Mouse (Mus musculus) embryonic facial prominence, embryonic 11.5 days (tissue): ENCODE measurements around the gene Lsm4. TPM values are rescaled to one million over a fixed set of nuclear protein-coding genes. Genes with fewer than 3 reads are reported as not detected.

Source experiments
- ATAC-seq: fragments of 200-750 bp; cut with Nextera tagmentation; replicated peaks from 2 replicates; pipeline ENCODE4 v1.8.0; 2017; ENCODE audit warnings: low read depth; ENCODE audit not compliant: insufficient number of reproducible peaks, low FRiP score, low TSS enrichment
- DNase-seq: peaks from one replicate; pipeline ENCODE4 v3.0.0-alpha.2; 2015; ENCODE audit warnings: low spot score
- H3K27ac ChIP-seq: fragments of 300-500 bp; sonication (generic); replicated peaks from 2 replicates; pipeline ENCODE4 v1.5.1; 2014; ENCODE audit warnings: mild to moderate bottlenecking, low read depth, low read length, control low read depth
- H3K27me3 ChIP-seq: fragments of 300-500 bp; sonication (generic); 2 replicates; pipeline ENCODE4 v1.6.1; 2014; ENCODE audit warnings: mild to moderate bottlenecking, low read length, moderate library complexity, mixed read lengths; ENCODE audit not compliant: control insufficient read depth, insufficient read depth
- H3K36me3 ChIP-seq: fragments of 300-500 bp; sonication (generic); replicated peaks from 2 replicates; pipeline ENCODE4 v1.6.1; 2014; ENCODE audit warnings: low read depth, mild to moderate bottlenecking, low read length, moderate library complexity, mixed read lengths; ENCODE audit not compliant: control insufficient read depth, insufficient read depth
- H3K4me1 ChIP-seq: fragments of 300-500 bp; sonication (generic); 2 replicates; pipeline ENCODE4 v1.6.1; 2014; ENCODE audit warnings: low read length, mixed read lengths; ENCODE audit not compliant: control insufficient read depth, insufficient read depth
- H3K4me2 ChIP-seq: fragments of 300-500 bp; sonication (generic); 2 replicates; pipeline ENCODE4 v1.6.1; 2014; ENCODE audit warnings: low read depth, mild to moderate bottlenecking, control low read depth, low read length, moderate library complexity
- H3K4me3 ChIP-seq: fragments of 300-500 bp; sonication (generic); 2 replicates; pipeline ENCODE4 v1.5.1; 2014; ENCODE audit warnings: low read depth, low read length, control low read depth
- H3K9ac ChIP-seq: fragments of 300-500 bp; sonication (generic); replicated peaks from 2 replicates; pipeline ENCODE4 v1.6.1; 2014; ENCODE audit warnings: mild to moderate bottlenecking, control low read depth, low read length
- H3K9me3 ChIP-seq: fragments of 300-500 bp; sonication (generic); replicated peaks from 2 replicates; pipeline ENCODE4 v1.6.1; 2016; ENCODE audit warnings: mild to moderate bottlenecking, low read length, inconsistent platforms, mixed read lengths; ENCODE audit not compliant: control insufficient read depth
- WGBS: fragments of 180-500 bp; shearing (Covaris S2); extraction: QIAGEN DNeasy Blood & Tissue Kit; methylation state at CpG from one replicate; pipeline ENCODE4 v1.1.7; 2014; 5-methylcytosine and 5-hydroxymethylcytosine counted together
- polyA plus RNA-seq: library from polyadenylated mRNA; unstranded; fragments of >200 nt; fragmentation: Nextera tagmentation; extraction: Ambion mirVana; gene quantifications from 2 replicates; pipeline ENCODE4 v1.2.1, GENCODE M21; 2014

Gene Lsm4
- polyA plus RNA-seq, 1 experiment from 2014 or later, result 334 TPM

DNA sequence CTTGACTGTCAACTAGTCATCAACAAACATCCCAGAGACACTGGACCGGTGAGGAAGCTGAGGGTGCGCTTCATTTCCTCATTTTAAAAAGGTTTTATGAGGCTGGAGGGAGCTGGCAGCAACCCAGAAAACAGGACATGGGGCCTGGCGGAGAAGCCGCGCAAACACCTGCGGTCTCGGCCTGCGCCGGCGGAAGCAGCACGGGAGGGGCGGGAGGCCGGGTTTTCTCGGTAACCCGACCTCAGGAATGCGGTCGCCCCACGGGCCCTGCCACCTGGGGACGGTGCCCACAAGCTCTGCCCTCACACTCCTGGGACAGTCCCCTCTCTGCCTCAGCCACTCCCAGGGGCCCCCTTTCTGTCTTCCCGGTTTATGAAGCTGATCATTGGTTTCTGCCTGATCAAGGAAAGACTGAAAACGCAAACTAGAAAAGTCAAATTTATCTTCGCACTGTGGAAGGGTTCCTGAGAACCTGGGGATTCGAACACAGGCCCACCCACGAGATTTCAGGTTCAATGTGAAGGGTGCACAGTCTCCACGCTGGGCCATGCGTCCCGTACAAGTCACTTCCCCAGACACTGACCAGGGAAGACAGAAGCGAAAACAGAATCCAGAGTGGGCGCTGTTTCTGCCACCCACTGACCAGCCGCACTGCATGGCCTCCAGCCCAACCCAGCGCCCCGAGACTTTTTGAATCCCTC, 22.4 kb downstream of the Lsm4 start:
- no peak for ATAC-seq
- Histone ChIP-seq H3K9me3 (no peaks in the 10 kb centered on the region), H3K4me1 (peaks cover 7% of the 10 kb centered on the region), H3K4me2 (peak overlapping the region; percentile 0), H3K27ac (peak overlapping the region; percentile 90), H3K27me3 (no peaks in the 10 kb centered on the region), H3K36me3 (no peaks in the 10 kb centered on the region), H3K4me3 (no peak overlapping the region; the same call in 1 of the 2 replicates), H3K9ac (no peak overlapping the region; the same call in none of the 2 replicates)
- peak; percentile 47 for DNase-seq
- WGBS, result 29% methylated on average over 32 of the region's 32 CpGs

DNA sequence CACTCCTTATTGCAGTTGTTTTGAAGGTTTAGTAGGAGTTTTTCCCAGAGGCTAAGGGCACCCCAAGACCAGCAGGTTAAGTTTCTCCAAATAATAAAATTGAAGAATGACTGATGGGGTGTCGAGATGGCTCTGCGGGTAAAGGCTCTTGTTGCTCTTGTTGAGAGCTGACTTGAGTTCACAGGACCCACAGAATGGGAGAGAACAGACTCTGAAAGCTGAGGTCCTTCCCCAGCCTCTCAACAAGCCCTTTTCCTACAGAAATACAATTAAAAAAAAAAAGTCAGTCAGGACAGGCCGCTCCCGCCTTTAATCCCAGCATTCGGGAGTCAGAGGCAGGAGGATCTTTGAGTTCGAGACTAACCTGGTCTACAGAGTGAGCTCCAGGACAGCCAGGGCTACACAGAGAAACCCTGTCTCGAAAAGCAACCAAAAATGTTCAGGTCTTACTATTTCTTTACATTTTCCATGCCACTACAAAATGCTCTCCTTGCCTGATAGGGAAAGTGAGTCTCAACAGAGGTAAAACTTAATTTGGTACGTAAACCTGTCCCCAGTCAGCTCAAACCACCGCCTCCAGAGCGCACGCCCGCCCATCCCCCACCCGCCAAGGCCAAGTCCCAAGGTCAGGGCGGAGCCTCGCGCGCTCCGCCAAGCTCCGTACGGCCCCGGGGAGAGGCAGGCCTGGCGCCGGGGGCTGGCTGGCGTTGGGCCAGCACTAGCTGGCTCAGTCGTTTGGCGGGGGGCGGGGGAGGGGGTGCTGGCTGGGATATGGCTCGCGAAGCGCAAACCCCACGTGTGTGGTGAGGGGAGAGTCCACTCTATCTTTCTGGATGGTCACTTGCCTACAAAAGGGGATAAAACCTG, 23.2 kb downstream of the Lsm4 start:
- no peaks in the 10 kb centered on the region for H3K27me3 ChIP-seq
- DNase-seq, result peak; percentile 88
- ATAC-seq, result no peak
- H3K9me3 ChIP-seq, result no peaks in the 10 kb centered on the region
- peak overlapping the region; percentile 57 for H3K9ac ChIP-seq
- H3K27ac ChIP-seq, result peak overlapping the region; percentile 90
- H3K4me1 ChIP-seq, result peaks cover 7% of the 10 kb centered on the region
- no peak overlapping the region for H3K4me3 ChIP-seq
- no peaks in the 10 kb centered on the region for H3K36me3 ChIP-seq
- H3K4me2 ChIP-seq, result peak overlapping the region; percentile 38
- 6% methylated on average over 31 of the region's 31 CpGs for WGBS

DNA sequence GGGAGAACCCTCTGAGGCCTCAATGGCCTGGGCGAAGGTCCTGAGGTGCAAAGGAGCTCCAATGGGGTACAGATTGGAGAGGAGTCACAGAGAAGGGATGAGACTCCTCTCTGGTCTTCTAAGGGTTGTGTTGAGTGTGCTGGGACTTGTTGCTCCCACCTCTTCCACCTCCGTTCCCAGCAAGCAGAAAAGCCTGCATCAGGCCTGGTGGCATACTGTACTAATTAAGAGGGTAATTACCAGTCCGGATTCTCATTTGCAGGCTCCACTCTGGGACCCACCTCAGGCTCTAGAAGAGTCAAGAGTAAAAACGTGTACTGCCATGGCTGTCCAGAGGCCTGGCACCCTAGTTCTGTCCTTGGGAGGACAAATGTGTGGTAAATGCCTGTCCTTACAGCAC, 23.9 kb downstream of the Lsm4 start:
- Histone ChIP-seq H3K9ac (peak overlapping the region; percentile 57), H3K27me3 (no peaks in the 10 kb centered on the region), H3K27ac (peak overlapping the region; percentile 90), H3K9me3 (no peaks in the 10 kb centered on the region), H3K36me3 (no peaks in the 10 kb centered on the region), H3K4me3 (no peak overlapping the region), H3K4me1 (peaks cover 7% of the 10 kb centered on the region), H3K4me2 (peak overlapping the region; percentile 38)
- DNase-seq (peak; percentile 33), ATAC-seq (no peak)
- 30% methylated on average over 4 of the region's 4 CpGs for WGBS

DNA sequence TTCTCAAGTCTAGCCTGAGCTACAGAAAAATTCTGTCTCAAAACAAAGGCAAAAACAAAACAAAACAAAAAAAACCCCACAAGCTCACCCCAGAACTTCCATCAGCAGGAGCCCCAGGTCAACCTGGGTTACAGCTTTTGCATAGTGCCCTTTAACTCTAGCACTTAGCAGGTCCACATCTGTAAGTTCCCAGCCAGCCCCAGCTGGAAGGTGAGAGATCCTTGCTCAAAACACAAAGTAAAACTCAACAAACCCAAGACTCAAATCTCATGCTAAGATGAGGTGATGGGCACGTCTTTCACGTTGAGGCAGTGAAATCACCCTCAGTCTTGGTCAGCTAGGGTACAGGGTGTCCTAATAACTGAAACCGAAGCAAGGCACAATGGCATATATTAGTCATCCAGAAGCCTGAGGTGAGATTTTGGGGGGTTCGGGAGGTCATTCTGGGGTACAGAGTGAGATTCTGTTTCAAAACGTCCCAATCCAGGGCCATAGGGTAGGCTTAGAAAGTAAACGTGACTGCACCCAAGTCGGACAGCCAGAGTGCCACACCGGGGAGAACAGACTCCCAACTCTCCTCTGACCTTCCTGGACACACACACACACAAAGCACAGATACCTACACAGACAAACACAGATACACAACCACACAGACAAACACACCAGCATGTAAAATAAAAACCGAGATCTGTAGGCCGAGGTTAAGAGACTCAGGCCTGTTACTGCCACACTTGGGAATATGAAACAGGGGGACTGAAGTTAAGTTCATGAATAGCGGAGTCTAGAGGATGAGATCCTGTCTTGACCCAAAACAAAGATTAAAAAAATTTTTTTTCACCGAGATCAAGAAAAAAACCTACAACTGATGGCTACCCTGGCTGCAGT, 24.6 kb downstream of the Lsm4 start:
- Histone ChIP-seq H3K4me3 (no peak overlapping the region; the same call in 1 of the 2 replicates), H3K36me3 (no peaks in the 10 kb centered on the region), H3K4me2 (peak overlapping the region; percentile 10), H3K9me3 (no peaks in the 10 kb centered on the region), H3K4me1 (peaks cover 7% of the 10 kb centered on the region), H3K27me3 (no peaks in the 10 kb centered on the region), H3K9ac (peak overlapping the region; percentile 7; the same call in 1 of the 2 replicates), H3K27ac (peak overlapping the region; percentile 90)
- no peak for DNase-seq
- WGBS, result 72% methylated on average over 12 of the region's 12 CpGs
- ATAC-seq, result no peak

DNA sequence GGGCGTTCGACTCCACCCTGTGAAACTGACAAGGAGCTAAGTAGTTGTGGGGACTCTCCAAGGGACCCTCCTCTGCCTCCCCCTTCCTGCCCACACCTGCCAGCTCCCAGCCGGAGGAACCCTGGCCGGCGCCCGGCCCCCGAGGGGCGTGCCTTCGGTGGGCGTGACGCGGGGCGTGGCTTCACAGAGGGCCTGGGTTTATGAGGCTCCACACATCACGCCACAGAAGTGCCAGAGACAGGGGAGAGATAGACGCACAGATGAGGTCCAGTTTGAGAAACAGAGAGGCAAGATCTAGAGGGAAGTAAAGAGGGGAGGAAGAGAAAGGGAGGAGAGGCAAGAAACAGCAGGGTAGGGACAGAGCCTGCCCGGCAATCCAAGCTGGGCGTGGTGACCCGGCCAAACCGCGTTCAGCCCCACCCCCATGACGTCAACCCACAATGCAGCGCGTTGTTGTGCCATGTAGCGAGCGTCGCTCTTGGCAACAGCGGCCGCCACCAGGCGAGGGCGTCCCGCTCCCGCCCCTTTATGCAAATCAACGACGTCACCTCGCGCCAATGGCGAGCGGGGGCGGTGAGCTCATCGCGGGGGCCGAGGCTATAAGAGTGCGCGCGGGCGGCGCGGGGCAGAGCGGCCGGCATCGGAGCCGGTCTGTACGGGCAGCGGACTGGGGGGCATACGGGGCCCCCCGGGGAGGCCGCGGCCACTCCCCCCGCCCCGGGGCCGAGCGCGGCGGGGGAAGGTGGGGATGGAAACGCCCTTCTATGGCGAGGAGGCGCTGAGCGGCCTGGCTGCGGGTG, 25.5 kb downstream of the Lsm4 start, which contains the start of gene Jund:
TSS of gene Jund (plus strand) at position 640 of the 800 bp plus-strand sequence.
- Histone ChIP-seq H3K36me3 (no peaks in the 10 kb centered on the region), H3K27me3 (no peaks in the 10 kb centered on the region), H3K27ac (peak within 1 kb of the TSS; percentile 96), H3K4me1 (peaks cover 7% of the 10 kb centered on the region), H3K9ac (peak within 1 kb of the TSS; percentile 97), H3K9me3 (no peaks in the 10 kb centered on the region), H3K4me2 (peak within 1 kb of the TSS; percentile 82), H3K4me3 (peak within 1 kb of the TSS; percentile 96)
- peak; percentile 81 for ATAC-seq
- DNase-seq, result peak; percentile 100
- WGBS, result under 1% methylated on average over 60 of the region's 69 CpGs

- ATAC-seq (peak; percentile 4), DNase-seq (no peak)
- under 1% methylated on average over 88 of the region's 89 CpGs for WGBS
Measured at GRCm38 (mm10) chr8:70699116-70699833, 26.2 kb downstream of the Lsm4 start.

More at GRCm38 (mm10) chr8:70699116-70699833, 26.2 kb downstream of the Lsm4 start:
- H3K36me3 ChIP-seq, result no peaks in the 10 kb centered on the region
- H3K9me3 ChIP-seq, result no peaks in the 10 kb centered on the region
- peak overlapping the region; percentile 82 for H3K4me2 ChIP-seq
- H3K9ac ChIP-seq, result peak overlapping the region; percentile 97
- H3K27ac ChIP-seq, result peak overlapping the region; percentile 96
- peak overlapping the region; percentile 96 for H3K4me3 ChIP-seq
- H3K27me3 ChIP-seq, result no peaks in the 10 kb centered on the region
- H3K4me1 ChIP-seq, result peaks cover 7% of the 10 kb centered on the region
